Mouse (Mus musculus): ENCODE measurements around the gene Pole2.

Gene Pole2

GRCm38 (mm10) chr12:69227776-69228466 is at the start of gene Pole2:
Gene Pole2, minus strand, starts transcription at chr12:69228195.
- DNase-seq (ENCODE audit: low read depth, low spot score) = peak; percentile 76

DNA sequence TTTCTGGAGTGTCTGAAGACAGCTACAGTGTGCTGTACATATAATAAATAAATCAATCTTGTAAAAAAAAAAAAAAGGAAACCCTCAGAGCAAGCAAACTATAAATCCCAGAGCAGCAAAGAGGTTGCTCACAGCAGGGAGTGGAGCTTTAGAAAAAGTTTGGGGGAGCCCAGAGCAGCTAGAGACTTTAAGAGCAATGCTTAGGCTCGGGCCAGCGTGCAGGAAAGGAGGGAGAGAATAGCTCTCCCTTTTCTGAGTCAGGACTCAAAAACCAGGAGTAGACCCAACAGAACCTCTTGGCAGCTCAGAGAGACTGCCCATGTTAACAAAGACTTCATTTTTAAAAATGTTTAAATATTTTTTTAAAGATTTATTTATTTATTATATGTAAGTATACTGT is 41.0 kb upstream of the Pole2 start:
- DNase-seq (ENCODE audit: low read depth, low spot score) = no peak

- no peak for DNase-seq (ENCODE audit: low read depth, low spot score)
Observed at GRCm38 (mm10) chr12:69267956-69268632, 40.1 kb upstream of the Pole2 start.

DNA sequence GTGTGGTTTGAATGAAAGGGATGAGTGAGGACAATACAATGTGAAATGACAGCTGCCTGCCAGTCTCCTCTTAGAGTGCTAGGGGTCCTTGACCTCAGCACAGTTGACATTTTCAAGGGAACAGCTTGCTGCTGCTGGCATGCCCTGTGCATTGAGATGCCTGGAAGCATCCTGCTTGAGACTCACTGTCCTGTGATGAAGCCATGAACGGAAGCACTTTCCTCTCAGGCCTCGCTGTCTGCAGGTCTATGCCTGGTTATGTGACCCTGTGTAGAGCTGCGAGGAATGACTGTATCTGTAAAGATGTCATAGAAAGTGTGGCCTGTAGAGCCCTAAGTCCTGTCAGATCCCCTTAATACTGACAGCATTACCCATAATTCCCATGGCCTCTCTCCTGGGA is 37.0 kb upstream of the Pole2 start:
- no peak for DNase-seq (ENCODE audit: low read depth, low spot score)

GRCm38 (mm10) chr12:69262251-69262650 is 34.3 kb upstream of the Pole2 start:
- DNase-seq (ENCODE audit: low read depth, low spot score) = no peak

- DNase-seq (ENCODE audit: low read depth, low spot score) = no peak
Observed at GRCm38 (mm10) chr12:69257836-69258235, 29.8 kb upstream of the Pole2 start.

- no peak for DNase-seq (ENCODE audit: low read depth, low spot score)
Observed at GRCm38 (mm10) chr12:69253806-69254205, 25.8 kb upstream of the Pole2 start.

DNA sequence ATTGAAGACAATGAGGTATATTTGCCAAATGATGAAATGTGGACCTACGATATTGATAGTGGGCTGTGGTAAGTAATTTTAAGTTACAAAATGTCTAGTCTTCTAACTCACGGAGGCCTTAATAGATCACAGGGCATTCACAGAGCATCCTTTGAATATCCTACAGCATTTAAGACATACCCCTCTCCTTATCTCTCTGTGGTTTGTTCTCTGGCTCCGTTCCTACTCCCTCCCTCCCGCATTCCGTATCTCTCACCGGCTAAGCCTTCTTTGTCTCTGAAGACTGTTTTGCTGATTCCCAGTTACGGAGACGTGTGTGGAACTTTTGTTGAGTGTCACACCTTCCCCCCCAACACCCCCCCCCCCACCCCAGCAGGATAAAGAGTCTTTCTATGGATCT is 22.8 kb upstream of the Pole2 start:
- no peak for DNase-seq (ENCODE audit: low read depth, low spot score)

GRCm38 (mm10) chr12:69249766-69250165 is 21.8 kb upstream of the Pole2 start:
- DNase-seq (ENCODE audit: low read depth, low spot score) = no peak

DNA sequence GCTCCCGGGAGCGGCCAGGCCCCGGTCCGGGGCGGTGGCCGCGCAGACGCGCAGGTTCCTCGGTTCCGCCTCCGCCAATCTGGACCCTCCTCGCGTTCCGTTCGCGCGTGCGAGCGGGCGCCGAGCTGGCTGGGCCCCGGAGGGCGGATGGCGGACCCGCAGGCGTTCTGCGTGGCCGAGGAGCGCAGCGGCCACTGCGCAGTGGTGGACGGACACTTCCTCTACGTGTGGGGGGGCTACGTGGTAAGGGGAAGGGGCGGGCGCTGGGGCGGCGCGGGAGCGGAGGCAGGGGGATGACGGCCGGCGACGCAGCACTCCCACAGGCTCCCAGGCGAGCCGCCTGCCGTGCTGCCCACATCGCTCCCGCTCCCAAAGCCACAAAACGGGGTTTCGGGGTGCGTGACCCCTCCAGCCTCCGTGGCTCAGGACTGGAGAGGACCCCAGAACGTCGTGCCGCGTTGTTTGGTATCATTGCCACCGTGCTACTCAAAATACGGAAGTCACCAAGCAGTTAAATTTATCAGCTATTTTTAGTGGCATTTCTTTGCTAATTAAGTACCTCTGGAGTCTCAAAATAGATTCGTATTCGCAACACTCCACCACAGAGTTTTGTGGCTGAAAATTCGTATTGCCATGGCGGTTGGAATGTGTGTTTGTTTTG is 13.9 kb upstream of the Pole2 start:
- no peak for DNase-seq (ENCODE audit: low read depth, low spot score)

DNA sequence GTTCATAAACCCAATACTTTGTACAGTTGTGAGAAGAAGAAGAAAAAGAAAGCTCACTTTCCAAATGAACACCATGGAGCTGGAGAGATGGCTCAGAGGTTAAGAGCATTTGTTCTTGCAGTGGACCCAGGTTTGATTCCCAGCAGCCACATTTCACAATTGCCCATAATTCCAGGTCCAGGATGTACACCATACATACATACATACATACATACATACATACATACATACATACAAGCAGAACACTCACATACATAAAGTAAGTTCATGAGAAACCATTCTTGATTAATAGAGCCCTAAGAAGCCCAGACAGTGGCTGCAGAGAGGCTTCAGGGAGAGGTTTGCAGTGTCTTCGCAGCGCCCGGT is 13.4 kb upstream of the Pole2 start:
- DNase-seq (ENCODE audit: low read depth, low spot score) = no peak

- DNase-seq (ENCODE audit: low read depth, low spot score) = no peak
Observed at GRCm38 (mm10) chr12:69240876-69241275, 12.9 kb upstream of the Pole2 start, which contains the start of gene Klhdc1. Gene Klhdc1, plus strand, starts transcription at chr12:69241176.

DNA sequence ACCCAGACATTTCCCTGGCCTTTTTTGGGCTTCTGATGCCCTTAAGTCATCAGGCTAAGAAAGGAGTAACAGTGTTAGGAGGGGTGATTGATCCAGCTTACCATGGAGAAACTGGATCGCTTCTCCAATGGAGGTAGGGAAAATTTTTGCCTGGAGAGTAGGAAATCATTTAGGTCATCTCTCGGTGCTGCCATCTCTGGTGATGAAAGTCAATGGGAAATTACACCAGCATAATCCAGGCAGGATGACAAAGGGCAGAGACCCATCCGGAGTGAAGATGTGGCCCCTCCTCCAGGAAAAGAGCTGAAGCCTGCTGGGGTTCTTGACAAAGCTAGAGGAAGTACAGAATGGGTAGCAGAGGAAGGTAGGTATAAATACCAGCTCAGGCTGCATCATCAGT is 10.3 kb upstream of the Pole2 start:
- no peak for DNase-seq (ENCODE audit: low read depth, low spot score)

DNA sequence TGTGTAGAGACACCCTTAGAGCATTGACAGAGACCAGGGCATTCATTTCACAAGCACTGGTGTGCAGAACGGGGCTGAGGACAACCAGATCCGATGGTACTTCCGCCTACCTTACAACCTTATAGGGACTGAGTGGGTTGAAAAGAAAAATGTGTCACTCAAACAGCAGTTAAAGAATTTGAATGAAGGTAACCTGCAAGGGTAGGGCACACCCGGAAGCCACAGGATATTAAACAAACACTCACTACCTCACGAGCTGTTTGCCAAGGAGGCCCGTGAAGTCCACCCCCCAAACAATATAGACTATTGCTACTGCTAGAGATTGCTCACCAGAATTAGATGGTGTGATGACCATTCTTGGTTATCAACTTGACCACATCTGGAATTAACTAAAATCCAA is 7.8 kb upstream of the Pole2 start:
- no peak for DNase-seq (ENCODE audit: low read depth, low spot score)

DNA sequence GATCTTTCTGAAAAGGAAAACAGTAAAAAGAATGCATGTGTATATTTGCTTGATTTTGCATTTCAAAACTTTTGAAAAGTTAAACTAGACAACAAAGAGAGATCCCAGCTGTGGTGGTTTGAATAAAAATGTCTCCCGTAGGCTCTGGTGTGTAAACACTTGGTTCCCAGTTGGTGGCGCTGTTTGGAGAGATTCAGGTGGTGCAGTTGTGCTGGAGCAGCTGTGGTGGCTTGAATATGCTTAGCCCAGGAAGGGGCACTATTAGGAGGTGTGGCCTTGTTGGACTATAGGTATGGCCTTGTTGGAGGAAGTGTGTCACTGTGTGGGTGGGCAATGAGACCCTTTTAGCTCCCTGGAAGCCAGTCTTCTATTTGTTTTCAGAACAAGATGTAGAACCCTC is 1.3 kb upstream of the Pole2 start:
- DNase-seq (ENCODE audit: low read depth, low spot score) = peak; percentile 31

DNA sequence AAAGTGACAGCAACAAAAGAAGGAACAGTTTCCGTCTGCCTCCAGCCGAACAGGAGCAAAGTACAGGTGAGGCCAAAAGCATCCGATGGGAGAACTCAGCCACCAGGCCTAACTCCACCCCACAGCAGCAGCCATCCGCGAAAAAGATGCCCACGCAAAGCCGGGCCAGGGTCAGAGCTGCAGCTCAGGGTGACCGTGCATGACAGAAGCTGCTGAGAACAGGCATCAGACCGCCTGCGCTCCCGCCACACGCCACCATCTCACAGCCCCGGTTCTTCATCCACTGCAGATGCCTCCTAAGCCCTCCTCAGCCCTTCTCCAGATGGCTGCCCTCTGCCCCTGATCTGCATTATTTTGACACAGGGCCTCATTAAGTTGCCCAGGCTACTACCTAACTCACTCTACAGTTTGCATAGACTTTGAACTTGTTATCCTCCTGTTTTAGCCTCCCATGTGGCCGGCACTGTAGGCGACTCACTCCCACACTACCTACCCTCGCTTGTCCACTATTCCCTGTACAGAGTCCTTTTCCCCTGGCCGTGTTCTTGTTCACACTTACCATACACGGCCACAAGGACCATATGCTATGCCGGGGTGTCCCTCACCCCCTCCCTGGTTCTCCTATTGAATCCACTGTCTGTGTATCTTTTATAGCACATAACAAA is 7.2 kb downstream of the Pole2 start:
- no peak for DNase-seq (ENCODE audit: low read depth, low spot score)

GRCm38 (mm10) chr12:69216587-69216986 is 11.4 kb downstream of the Pole2 start:
- DNase-seq (ENCODE audit: low read depth, low spot score) = no peak

- DNase-seq (ENCODE audit: low read depth, low spot score) = no peak
Observed at GRCm38 (mm10) chr12:69215000-69215785, 12.8 kb downstream of the Pole2 start.

DNA sequence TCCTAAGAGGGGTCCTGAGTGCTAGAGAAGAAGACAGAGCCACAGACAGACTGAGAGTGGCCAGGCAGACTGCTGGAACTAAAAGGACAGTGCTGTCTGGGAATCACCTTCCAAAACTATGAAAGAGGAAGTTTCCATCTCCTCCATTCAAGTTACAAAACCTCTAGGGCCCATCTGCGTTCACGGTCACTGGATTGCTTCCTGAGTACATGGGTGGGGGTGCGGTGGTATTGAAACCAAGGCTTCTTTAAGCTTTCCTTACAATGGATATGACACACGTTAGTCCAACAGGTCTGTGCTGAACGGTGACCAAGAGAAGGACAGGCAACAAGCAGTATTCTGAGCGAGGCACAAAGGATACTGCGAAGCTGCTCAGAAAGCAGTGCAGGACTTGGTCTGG is 13.6 kb downstream of the Pole2 start:
- DNase-seq (ENCODE audit: low read depth, low spot score) = no peak

DNA sequence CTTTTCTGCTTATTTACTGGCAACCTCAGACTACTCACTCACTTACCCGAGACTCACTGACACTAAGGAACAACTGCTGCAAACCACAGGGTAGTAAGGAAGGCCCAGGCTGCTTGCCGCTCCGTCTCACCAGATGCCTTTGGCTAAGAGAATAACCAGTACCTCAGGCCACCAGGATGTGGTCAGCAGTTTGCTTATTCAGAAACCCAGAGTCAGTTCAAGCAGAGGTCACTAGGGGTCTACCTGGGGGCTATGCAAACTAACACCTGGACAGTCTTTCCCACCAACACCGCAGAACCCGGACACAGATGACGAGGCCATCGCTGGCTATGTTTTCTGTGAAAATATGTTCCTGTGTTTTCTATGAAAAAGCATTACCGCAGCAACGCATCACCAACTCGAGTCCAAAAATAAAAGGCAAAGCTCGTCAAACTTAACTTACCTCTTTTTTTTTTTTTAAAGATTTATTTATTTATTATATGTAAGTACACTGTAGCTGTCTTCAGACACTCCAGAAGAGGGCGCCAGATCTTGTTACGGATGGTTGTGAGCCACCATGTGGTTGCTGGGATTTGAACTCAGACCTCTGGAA is 14.7 kb downstream of the Pole2 start:
- no peak for DNase-seq (ENCODE audit: low read depth, low spot score)

- DNase-seq (ENCODE audit: low read depth, low spot score) = no peak
Observed at GRCm38 (mm10) chr12:69211057-69211456, 16.9 kb downstream of the Pole2 start.

Data from c-Kit-negative CD71-positive TER-119-positive erythroid progenitor cells, embryonic 14.5 days (primary cell).